Mouse (Mus musculus): ENCODE measurements at regions not wholly inside any gene's neighbourhood (a gene's known extent, or its start where the extent isn't known, plus 50 kb on each side); places are given as distances from the start of the nearest gene placed in this dataset.

DNA sequence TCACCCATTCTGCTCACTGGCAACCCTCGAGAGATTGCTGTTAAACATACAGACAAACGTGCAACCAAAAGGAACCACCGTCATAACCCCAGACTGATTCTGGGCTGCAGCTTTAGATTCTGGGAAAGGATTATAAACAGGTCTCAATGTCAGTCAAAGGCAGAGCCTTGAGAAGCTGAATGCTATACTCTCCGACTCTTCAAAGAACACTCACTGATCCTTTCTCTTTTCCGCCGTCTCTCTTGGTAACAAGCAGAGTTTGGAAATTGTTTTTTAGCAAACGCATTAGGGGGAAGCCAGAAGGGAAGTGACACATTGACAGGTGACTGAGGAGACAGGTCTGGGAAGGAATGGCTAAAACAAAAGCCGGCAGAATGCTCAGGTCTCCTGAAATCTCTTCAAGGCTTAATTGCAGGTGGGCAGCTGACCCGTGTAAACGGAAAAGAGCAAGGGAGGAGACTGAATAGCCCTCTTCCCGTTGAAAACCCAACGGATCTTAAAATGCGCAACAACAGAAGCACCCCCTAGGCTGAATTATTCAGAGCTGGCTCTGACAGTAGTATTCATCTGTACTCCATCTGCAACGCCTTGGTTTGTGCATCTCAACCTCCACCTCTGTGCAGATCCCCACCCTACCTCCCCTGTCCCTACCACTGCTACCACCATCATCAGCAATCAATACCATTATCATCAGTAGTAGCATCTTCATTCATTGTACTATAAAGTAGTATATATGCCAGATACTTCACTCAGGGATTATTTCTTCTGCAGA, 219.6 kb downstream of the Tmem38b start:
- no peak for DNase-seq (ENCODE audit: low spot score)

DNA sequence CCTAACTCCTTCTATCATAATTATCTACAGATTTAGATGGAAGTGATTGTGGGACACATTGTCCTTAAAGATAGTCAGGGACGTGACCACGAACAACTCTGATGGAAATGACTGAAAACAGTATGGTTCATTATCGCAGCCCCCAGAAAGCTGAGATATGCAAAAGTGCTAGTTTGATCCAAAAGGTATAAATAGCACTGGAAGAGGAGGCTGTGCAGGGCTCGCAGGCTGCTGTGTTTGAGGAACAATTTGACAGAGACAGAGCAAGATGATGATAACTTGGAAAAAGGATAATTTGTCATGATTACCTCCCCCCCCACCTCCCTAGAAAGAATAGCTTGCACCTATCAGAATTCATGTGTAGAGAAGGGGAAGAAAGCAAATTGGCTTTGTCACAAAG, 238.5 kb downstream of the Tmem38b start:
- no peak for DNase-seq (ENCODE audit: low spot score)

DNA sequence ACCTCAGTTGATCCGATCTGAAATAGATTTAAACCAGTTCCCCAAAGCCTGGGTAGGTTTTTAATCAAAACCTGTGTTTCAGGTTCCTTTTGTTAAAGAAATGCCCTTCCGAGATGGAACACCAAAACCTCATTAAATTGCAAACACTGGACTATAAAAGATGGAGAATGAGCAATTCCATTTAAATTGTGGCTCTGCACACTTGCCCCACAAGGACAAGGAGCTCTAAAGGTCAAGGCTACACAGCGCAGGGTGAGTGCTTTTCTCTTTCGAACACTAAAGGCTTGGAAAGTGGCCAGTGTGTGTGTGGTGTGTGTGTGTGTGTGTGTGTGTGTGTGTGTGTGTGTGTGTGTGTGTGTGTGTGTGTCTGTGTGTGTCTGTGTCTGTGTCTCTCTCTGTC, 246.1 kb downstream of the Tmem38b start:
- DNase-seq (ENCODE audit: low spot score): no peak

DNA sequence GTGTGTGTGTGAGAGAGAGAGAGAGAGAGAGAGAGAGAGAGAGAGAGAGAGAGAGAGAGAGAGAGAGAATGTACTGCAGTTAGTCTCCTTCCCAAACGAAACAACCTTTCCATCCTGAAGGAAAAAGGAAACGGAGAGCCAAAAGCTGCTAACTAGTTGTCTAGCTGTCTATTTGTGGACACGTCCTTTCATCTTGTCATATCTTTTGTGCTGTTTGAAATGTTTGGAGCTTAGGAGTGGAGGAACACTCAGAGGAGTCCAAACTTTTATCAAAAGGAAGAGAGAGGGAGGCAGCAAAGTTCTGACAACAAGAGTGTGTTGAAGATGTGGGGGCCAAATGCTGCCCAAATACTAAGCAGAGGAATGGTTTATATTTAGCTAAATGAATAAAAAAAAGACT, 246.6 kb downstream of the Tmem38b start:
- no peak for DNase-seq (ENCODE audit: low spot score)

DNA sequence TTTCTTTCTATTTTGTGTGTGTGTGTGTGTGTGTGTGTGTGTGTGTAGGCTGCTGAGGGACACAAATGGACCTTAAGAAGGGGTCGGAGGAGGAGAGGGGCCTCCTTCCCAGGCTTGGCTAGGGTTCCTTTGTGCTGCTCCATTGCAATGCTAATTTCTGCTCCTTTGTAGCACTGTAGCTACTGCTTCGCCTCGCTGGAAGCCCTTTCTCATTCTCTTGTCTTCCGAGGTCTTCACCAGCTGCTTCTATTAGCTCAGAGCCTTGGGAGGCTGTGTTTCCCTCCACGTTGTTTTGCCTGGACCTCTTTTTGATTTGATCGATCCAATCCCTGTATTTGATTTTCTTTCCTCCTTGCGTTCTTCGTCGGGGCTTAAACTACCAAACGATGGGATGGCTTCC, 247.1 kb downstream of the Tmem38b start:
- no peak for DNase-seq (ENCODE audit: low spot score)

DNA sequence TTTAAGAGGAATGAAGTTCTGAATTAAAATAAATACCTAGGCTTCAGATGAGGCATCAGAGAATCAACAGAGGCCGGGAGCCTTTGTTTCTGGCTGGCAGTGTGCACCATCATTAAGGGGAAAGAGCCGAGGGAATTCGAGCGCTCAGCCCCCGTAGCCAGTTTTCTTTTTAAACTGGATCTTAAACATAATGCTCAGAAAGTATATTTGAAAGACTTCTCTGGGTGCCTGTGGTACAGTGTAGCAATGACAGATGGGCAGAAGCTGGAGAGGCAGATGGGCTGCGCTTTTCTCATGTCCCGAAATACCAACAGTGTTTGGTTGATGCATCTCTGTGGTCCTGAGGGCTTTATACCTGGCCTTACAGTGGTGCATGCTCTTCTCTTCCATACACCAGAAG, 247.6 kb downstream of the Tmem38b start:
- DNase-seq (ENCODE audit: low spot score): no peak

DNA sequence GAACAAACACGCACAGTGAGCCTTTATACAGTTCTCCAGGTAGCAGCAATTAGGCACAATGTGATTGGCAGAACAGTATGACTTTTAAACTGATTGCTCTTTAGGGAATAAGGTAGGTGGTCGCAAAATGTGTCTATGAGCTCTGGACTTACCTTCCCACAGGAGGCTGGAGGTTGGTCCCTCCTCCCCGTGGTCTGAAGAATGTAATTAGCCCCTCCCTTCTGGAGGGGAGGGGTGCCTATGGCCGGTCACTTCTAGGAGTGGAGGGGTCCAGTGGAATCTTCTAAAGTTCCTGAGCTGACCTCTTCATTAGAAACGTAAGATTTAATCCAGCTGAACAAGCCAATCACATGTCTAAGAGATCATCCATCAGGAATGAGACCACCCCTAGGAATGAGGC, 248.4 kb downstream of the Tmem38b start:
- no peak for DNase-seq (ENCODE audit: low spot score)

DNA sequence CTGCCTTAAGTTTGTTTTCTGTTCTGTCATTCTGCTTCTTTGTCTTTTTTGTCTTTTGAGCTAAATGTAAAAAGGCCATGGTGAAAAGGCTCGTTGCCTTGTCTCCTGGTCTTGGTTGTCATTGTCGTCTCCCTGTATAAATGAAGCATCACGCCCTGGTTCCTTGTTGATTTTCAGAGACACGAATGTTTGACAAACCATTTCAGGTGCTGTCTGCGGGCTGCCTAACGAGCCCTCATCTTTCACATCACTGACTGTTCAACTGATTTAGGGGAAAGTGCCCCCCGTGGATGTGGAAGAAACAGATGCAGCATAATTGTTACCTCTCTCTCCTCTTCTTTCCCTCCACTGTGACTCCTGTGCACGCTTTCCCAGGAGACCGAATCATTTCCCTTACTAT, 254.7 kb downstream of the Tmem38b start:
- no peak for DNase-seq (ENCODE audit: low spot score)

DNA sequence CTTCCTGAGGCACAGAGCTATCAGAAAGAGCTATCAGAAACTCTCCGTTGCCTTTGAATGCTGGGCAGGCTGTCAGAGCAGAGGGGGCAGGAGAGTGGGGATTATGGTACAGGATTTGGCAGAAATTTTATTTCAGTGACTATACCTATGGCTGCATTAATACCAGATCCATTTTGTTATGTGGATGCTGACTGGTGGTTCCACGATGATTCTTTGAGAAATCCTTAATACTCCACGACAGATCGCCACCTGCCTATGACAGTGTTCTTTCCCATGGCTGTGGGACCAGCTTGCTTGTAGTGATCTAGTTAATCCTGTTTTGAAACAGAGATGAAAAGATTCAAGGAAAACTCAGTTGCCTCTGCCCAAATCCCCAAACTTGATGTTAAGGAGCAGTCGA, 255.6 kb downstream of the Tmem38b start:
- no peak for DNase-seq (ENCODE audit: low spot score)

DNA sequence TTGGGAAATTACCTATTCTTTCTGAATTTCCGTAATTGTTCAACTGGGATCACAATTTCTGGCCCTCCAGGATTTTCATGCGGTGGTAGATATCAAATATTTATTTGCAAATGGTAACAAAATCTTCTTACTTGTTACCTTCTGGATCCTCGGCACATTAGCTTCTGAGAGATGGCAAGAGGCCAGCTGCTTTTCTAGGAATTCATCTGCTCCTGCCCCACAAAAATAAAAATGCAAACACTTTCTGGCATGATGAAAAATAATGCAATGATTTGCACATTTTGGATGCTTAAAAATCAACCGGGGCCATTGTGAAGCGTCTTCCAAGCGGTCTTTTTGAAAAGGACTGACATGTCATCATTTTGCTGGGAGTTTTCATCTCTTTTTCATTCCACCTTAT, 258.9 kb downstream of the Tmem38b start:
- no peak for DNase-seq (ENCODE audit: low spot score)

DNA sequence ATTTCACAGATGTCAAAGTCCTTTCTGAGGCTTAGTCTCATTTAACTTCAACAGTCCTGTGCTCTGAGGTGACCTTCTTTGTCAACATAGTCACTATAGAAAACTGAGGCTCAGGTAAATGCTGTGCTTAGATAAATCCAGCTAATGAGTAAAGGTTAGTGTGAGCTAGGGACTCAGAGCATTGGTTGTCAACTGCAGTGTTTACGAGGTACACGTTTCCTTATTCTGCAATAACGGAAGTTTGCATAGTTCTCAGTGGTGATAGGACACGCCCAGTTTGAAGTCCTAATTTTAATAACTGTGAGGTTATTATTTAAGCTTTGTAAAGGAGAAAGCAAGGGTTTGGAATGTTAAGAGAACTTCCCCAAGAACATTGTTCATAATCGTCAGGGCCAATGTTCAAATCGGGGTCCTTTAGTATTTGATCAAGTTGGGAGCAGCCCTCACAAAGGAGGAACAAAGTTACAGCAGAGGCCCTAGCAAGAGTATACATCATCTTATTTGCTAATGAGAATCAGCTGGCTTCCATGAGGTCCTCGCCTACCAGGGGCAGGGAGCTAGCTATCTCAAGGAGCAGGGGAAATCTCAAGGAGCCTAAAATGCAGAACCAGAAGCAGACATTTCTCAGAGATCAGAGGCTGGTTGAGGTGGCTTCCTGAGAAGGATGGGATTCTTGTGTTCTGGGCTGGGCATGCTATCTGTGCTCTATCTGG, 268.6 kb downstream of the Tmem38b start:
- no peak for DNase-seq (ENCODE audit: low spot score)

DNA sequence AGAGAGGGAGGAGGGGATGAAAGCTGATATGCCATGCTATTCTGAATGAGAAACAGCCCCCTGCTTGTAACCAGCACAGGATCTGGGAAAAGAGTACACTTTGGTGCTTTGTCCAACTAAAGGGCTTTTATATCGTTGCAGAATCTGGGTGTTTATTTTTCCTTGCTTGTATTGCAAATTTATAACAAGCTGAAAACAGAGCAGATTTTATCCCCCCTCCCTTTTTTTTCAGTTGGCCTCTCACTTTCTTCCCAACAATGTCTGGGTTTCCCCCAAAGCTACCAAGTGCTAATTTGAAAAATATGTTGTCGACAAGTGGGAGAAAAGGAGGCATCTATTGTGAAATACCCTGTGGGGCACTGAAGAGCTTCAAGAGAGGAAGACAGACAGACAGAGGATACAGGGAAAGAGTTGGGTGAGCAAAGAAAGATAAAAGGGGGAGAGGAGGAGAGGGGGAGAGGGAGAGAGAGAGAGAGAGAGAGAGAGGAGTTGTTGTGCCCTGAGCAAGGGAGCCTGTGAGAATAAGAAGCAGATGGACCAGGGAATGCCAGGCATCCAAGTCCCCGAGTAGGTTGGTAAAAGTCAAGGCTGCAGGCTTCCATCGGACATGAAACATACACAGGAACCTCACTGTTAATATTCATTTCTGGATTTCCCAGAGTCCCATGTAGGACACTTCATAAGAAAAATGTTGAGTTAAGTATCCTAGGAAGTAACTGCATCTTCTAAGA, 269.5 kb downstream of the Tmem38b start:
- no peak for DNase-seq (ENCODE audit: low spot score)

DNA sequence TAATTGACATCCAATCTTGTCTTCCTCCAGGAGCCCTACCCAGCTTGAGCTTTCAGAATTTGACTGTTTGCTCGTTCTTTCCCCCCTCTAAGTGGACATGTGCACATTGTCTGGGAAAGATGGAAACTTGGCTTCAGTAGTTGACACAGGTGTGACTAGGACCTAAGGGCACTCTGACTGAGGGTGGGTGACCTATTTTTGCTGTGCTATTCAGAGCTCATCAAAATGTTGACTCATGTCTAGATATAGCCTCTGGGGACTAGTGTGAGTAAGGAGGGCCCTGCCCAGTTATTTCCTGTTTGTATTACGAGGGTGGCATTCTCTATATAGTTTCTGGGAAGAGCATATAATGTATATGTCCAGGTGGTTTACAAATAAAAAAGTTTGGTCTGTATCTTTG, 271.7 kb downstream of the Tmem38b start:
- DNase-seq (ENCODE audit: low spot score): no peak

DNA sequence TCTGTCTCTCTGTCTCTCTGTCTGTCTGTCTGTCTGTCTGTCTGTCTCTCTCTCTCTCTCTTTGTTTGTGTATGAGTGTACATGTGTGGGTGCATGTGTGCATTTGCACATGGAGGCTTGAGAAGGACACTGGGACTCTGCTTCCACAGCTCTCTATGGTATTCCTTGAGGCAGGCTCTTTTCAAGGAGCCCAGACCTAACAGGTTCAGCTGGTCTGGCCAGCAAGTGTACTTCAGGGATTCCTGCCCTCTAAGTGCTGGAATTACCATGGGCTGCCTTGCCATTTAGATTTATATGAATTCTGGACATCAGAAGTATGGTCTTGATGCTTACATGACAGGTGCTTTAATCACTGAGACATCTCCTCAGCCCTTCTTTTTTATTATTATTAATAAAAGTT, 274.4 kb downstream of the Tmem38b start:
- DNase-seq (ENCODE audit: low spot score): no peak

DNA sequence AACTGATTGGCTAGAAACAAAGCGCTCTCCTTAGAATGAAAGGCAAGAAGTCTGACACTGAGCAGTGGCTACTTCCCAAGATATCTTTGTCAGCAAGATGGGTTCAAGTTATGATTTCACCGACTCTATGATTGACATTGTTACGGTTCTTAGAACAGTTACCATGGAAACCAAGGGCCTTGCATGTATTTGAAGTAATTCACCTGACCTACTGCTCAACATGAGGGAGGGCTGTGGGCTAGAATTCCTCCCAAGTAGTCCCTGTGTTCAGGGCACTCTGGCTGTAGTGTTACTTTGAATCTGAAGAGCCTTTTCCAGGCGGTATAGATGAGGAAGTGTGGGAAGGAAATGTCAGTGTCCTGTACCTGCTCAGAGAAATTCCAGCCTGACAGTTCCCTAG, 281.1 kb downstream of the Tmem38b start:
- no peak for DNase-seq (ENCODE audit: low spot score)

DNA sequence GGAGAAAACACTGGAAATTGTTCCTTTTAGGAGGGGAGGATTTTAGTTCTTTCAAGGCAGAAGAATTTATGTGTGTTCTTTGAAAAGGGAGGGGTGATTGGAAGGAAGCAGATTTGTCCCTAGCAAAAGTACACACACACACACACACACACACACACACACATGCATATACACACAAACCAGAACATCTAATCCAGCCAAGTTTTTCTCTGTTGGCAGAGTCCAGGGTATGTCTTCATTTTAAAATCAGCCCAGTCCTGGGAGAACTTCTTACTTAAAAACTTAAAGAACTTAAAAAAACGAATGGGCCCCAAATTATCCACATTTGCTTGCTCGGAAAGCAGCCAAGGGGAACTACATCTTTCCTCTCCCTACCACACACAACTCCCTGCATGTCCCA, 290.5 kb downstream of the Tmem38b start:
- DNase-seq (ENCODE audit: low spot score): no peak

DNA sequence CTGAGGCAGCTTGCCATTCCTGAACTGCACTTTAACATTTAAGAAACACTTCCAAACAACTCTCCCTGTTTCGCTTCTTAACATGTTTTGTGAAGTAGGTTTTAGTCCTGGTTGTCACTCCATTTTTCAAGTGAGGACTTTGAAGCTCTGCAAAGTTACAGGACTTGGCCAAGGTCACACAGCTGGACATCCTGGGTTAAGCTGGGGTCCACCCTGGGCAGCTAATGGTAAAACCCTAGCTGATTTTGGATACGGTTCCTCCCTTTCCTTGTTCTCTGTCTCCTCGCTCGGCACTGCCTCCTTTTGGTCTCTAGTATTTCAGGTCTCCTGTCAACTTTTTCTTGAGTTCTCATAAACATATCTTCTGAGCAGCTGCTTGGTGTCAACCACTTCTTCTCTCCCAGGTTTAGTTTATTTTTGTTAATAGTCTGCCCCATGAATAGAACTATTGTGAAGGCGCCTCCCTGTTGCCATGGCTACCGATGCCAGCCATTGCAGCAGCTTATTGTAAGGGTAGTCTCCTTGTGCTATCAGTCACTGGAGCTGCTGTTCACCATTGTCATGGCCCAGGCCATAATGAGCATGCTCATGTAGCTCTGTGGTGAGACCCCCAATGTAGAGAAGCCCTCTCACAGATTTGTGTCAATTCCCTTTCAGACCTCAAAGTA, 292.5 kb downstream of the Tmem38b start:
- DNase-seq (ENCODE audit: low spot score): no peak

DNA sequence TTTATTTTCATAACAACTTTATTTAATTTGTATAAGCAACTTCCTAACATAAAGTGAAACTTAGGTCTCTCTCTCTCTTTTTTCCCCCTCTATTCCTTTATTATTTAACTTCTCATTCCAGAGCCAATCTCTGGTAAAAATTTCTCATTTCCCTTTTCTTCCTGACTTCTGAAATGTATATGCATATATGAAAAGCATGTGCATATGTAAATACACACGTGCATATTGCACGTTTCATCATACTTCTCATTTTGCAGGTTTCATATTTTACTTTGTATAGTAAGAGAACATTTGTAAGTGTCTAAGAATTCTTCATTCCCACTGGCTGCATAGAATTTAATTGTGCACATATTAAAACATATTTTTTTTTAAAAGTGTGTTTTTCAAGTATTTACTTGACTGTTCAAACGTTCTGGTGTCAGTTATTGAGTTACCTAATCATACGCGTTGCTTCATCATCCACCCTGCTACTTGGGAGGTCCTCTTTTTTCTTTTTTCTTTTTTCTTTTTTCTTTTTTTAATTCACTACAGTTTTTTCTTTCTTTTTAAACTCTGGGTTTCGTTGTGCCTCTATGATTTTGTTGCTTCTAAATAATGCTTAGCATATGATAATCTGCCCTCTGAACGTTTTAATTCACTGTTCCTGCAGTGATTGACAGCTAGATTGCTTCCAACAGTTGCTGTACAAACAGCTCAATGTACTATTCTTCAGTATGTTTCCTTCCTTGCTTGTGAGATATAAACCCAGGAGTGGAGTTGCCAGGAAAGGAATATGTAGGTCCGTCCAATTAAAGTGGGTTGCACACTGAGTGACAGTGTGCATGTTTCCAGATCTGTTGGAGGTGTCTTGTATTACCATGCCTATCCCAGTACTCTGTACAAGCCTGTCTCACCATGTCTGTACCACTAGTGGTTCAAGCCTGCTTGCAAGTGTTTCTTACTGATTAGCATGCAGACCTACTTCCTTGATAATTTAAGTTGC, 303.2 kb downstream of the Tmem38b start:
- DNase-seq (ENCODE audit: low spot score): no peak

DNA sequence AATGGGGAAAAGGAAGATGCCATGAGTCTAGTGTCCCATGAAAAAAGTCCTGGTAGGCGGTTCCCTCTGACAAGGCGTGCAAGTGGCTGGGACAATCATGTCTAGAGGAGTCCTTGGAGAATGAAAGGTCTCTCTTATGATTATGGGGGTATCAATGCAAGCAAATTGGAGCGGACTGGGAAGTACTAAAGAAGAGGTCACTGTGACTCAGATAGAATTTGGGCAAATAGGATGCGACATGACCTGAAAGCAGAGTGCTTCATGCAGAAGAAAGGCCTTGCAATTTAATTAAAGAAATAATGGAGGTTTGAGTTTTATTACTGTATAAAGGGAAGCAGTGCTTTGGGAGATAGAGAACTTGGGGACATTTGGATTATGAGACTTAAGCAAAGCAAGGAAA, 330.3 kb downstream of the Tmem38b start:
- DNase-seq (ENCODE audit: low spot score): no peak

DNA sequence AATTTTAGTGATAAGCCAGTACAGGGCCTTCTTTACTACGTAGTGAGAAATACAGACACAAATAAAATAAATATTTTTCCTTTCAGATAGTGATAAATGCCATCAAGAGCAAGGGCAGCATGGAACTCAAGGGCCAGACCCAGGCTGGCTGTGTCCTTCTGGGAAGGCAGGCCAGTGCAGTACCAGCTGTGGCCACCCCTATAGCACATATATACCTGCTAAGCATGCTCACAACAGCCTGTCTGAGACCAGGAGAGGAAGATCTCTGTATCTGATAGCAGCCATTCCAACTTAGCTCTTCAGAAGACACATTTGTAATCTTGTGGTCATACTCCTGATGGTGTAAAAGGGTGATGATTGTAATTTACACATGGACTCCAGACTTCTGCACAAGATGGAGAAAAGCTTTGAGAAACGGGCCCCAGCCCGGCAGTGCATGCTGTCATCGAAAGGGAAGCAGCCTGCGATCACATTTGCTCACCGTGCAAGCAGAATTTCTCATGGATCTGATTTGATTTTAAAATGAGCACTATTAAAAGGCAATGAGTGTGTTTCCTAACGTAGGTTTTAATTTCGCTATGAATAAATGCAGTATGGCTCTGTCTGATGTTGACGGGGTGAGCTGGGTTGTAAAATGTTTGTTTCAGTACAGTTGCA, 335.6 kb downstream of the Tmem38b start:
- DNase-seq (ENCODE audit: low spot score): no peak

DNA sequence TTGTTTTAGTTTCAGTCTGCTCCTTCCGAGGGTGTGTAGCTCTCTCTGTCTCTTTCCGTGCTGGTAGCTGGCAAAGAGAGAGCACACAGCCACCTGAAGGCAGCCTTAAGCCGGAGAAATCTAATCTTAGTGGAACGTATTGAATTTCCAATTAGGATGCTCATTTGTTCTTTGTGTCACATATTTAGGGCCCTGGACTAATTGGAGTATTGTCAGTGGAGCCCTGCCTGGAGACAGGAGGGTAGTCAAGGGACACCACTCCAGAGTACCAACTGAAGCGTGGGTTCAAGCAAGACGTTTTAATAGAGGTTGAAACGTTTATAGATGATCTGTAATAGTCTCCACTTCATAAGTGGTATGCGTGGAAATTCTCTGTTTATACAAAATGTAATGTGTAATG, 336.5 kb downstream of the Tmem38b start:
- DNase-seq (ENCODE audit: low spot score): no peak
